Mouse (Mus musculus) adrenal gland, postnatal 0 days (tissue): ENCODE results near the gene 4930558C23Rik. TPM values are rescaled to one million over a fixed set of nuclear protein-coding genes. Genes with fewer than 3 reads are reported as not detected.

ENCODE experiments used
- polyA plus RNA-seq: library from polyadenylated mRNA; unstranded; fragments of >200 nt; fragmentation: Nextera tagmentation; extraction: Ambion mirVana; gene quantifications from 2 replicates; pipeline ENCODE4 v1.2.1, GENCODE M21; 2015

The 4930558C23Rik gene
- polyA plus RNA-seq: not detected in 2 replicates

GRCm38 (mm10) chr3:95402741-95403140 lies at the start of gene 4930558C23Rik:
Gene 4930558C23Rik (minus strand): TSS chr3:95402841.

GRCm38 (mm10) chr3:95434136-95434982 lies 31.7 kb upstream of the 4930558C23Rik start, which contains the start of gene Arnt:
Gene Arnt (plus strand): TSS chr3:95434388.

GRCm38 (mm10) chr3:95356701-95357449 lies 45.8 kb downstream of the 4930558C23Rik start, which contains the start of gene Setdb1:
Gene Setdb1 (minus strand): TSS chr3:95357202.

Other genes starting within 250 kb of the 4930558C23Rik start
- 4.7 and 6.3 TPM in 2 replicates for gene Sema6c, start 242.4 kb downstream of the 4930558C23Rik start, polyA plus RNA-seq
- gene Gabpb2, start 184.9 kb downstream of the 4930558C23Rik start, polyA plus RNA-seq: 2.8 and 3.5 TPM in 2 replicates
- gene Cdc42se1, start 174.1 kb downstream of the 4930558C23Rik start, polyA plus RNA-seq: 57.9 and 95.8 TPM in 2 replicates
- 18.0 and 49.5 TPM in 2 replicates for gene Mllt11, start 170.7 kb downstream of the 4930558C23Rik start, polyA plus RNA-seq
- 0.20 and 0.50 TPM in 2 replicates for gene Gm128, start 161.2 kb downstream of the 4930558C23Rik start, polyA plus RNA-seq
- not detected in 2 replicates for gene Bnipl, start 151.6 kb downstream of the 4930558C23Rik start, polyA plus RNA-seq
- 66.6 and 126 TPM in 2 replicates for gene Mindy1, start 121.5 kb downstream of the 4930558C23Rik start, polyA plus RNA-seq
- 16.3 and 23.8 TPM in 2 replicates for gene Prune1, start 120.8 kb downstream of the 4930558C23Rik start, polyA plus RNA-seq
- 1.3 and 1.6 TPM in 2 replicates for gene Anxa9, start 95.7 kb downstream of the 4930558C23Rik start, polyA plus RNA-seq
- 109 and 186 TPM in 2 replicates for gene Cers2, start 88.0 kb downstream of the 4930558C23Rik start, polyA plus RNA-seq
- 12.2 and 16.5 TPM in 2 replicates for gene Setdb1, start 45.6 kb downstream of the 4930558C23Rik start, polyA plus RNA-seq
- 15.7 and 19.9 TPM in 2 replicates for gene Arnt, start 31.5 kb upstream of the 4930558C23Rik start, polyA plus RNA-seq
- 22.2 and 44.4 TPM in 2 replicates for gene Ctsk, start 96.4 kb upstream of the 4930558C23Rik start, polyA plus RNA-seq
- gene Ctss, start 123.9 kb upstream of the 4930558C23Rik start, polyA plus RNA-seq: 61.3 and 65.8 TPM in 2 replicates
- 0.11 TPM in 1 of 2 replicates, not detected in the other for gene Hormad1, start 156.8 kb upstream of the 4930558C23Rik start, polyA plus RNA-seq
- gene Golph3l, start 186.1 kb upstream of the 4930558C23Rik start, polyA plus RNA-seq: 31.9 and 34.9 TPM in 2 replicates
- gene Ensa, start 222.2 kb upstream of the 4930558C23Rik start, polyA plus RNA-seq: 65.8 and 73.1 TPM in 2 replicates